Mouse (Mus musculus) gastrocnemius, postnatal 14 days (tissue): ENCODE results near the gene Scn4a. TPM values are rescaled to one million over a fixed set of nuclear protein-coding genes. Genes with fewer than 3 reads are reported as not detected.
"Not testable (repeated sequence)": the region's sequence is repeated elsewhere in the genome, so short reads cannot be mapped to it uniquely, and the experiment has no call there.

Experiments
- DNase-seq: peaks from one replicate; pipeline ENCODE4 v3.0.0; 2021; ENCODE audit warnings: mixed read lengths
- intact Hi-C: fragments of 180-260 bp; cut with DNase I; formaldehyde crosslinking; loops from one replicate; pipeline ENCODE4 v1.15.1; 2025; ENCODE audit warnings: low total_unique reads
- long read RNA-seq, 2 experiments: library from polyadenylated mRNA; stranded (forward); transcript quantifications; one replicate each; pipeline ENCODE4 v2.0.0; 2021
- total RNA-seq, 2 experiments: library from RNA; stranded (reverse); gene quantifications; 2 replicates each; pipeline ENCODE4 v1.2.3; 2021

The Scn4a gene
- 100 to 1,000 TPM; 178 to 181 TPM for total RNA-seq
- long read RNA-seq, experiment 1, partial matches to known transcripts, result 11 of 57 reads
- long read RNA-seq, experiment 1, other reads (novel, unspliced or antisense), result 46 of 57 reads
- long read RNA-seq, experiment 2, full-length matches to known transcripts, result 1 of 57 reads
- long read RNA-seq, experiment 2, partial matches to known transcripts, result 12 of 57 reads
- long read RNA-seq, experiment 2, other reads (novel, unspliced or antisense), result 44 of 57 reads

DNA sequence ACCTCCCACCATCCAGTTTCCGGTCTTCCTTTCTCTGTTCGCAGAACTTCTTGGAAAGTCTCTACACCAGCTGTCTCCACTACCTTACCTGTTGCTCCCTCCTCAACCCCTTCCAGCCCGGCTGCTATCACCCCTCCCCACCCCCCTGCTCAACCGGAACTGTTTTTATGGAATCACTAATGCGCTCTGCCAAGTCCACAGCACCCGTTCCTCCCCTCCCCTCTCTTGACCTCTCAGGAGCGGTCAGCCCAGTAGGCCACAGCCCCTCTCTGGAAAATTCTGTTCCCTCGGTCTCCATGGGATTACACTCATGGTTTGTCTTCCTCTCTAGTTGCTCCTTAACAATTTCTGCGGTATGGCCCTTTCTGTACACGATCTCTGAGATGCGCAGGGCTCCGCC, at the start of gene Scn4a:
TSS of gene Scn4a (minus strand) at position 101 of the 400 bp plus-strand sequence.
- DNase-seq, result no peak
- intact Hi-C loops, result no loop called here

DNA sequence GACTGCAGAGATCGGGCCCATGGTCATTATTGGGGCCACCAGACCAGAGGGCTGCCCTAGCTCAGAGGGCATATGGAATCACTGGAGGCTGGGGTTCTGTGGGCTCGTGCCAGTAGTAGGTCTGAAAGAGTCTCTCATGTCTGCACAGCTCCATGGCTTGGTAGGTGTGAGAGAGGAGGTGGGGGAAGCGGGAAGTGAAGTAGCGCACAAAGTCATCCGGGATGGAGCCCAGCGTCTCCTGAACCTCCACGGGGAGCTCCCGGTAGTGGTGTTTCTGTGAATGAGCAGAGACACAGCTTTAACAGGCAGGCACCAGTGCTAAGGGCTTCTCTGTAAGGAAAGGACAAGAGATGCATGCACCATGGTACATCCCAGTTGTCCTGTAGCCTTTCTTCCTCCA, 45.4 kb upstream of the Scn4a start:
- DNase-seq, result no peak
- intact Hi-C loops, result no loop called here

DNA sequence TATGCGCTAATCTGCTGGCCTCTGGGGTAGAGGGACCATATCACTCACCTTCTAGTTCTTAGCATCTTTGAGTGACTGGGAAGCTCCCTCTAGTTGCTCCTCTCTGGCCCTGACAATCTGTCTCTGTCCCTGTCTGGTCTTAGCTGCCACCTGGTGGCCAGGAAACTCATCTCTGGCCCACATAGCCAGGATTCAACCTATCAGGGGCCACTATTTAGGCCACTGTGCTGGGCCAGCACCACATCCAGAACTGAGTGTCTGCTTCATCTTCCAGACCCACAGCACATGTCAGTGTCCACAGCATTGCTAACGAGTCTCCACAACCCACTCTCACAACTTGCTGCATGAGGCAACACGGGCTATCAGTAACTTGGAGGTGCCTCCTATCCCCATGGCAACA, 44.6 kb upstream of the Scn4a start:
- intact Hi-C loops, result no loop called here
- DNase-seq, result no peak

DNA sequence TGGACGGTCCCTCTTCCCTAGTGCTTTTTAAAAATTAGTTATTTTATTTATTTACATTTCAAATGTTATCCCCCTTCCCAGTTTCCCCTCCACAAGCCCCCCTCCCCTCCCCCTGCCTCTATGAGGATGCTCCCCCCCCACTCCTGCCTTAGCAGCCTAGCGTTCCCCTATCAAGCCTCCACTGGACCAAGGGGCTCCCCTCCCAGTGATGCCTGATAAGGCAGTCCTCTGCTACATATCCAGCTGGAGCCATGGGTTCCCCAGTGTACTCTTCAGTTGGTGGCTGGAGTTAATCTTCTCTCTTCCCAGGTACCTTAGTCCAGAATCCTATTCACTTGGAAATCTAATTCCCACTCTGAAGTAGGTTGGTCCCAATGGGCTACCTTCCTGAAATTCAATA, 41.0 kb upstream of the Scn4a start:
- intact Hi-C loops, result loop anchor here (5.0 kb wide), 1 partner anchor 92 kb away; the partner anchor contains the start of gene Gh

DNA sequence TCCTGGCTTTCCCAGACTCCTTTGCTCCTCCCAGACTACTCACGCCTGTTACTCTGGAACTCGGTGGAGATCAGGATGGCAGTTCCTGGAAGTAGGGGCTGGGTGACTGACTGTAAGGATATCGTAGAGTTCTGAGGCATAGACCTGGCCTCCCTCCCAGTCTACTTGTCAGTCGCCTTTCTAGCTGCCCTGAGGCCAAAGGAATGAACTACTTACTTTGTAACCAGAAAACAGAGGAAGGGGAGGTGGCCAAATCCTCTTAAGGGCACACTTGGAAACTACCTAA, 40.2 kb upstream of the Scn4a start:
- intact Hi-C loops, result loop anchor here (5.0 kb wide), 1 partner anchor 91 kb away; the partner anchor contains the start of gene Gh
- DNase-seq, result no peak

More for the DNA sequence above, 41.0 kb upstream of the Scn4a start:
- DNase-seq, result not testable (repeated sequence)

DNA sequence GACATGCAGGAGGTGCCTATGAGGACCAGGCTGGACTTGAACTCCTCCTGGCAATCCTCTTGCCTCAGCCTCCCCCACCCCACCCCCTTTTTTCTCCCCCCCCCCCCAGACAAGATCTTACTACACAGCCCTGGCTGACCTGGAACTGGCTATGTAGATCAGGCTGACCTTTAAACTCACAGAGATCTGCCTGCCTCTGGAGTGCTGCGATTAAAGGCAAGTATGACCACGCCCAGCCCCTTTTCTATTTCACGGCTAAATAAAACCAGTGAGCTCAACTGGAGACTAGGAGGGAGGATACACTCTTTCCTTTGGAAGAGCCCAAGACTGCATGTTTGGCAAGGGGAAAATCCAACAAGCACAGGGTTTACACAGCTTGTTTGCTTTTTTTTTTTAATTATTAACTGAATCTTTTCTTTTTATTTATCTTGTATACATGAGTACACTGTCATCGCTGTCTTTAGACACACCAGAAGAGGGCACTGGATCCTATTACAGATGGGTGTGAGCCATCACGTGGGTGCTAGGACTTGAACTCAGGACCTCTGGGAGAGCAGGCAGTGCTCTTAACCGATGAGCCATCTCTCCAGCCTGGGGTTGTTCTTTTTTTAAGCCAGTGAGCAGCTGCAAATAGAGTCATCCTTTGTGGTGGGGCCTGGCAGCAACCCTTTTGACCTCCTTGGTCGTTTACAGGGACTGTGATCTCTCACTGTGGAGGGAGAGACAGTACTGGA, 39.7 kb upstream of the Scn4a start:
- DNase-seq, result no peak
- intact Hi-C loops, result loop anchor here (5.0 kb wide), 1 partner anchor 90 kb away; the partner anchor contains the start of gene Gh

DNA sequence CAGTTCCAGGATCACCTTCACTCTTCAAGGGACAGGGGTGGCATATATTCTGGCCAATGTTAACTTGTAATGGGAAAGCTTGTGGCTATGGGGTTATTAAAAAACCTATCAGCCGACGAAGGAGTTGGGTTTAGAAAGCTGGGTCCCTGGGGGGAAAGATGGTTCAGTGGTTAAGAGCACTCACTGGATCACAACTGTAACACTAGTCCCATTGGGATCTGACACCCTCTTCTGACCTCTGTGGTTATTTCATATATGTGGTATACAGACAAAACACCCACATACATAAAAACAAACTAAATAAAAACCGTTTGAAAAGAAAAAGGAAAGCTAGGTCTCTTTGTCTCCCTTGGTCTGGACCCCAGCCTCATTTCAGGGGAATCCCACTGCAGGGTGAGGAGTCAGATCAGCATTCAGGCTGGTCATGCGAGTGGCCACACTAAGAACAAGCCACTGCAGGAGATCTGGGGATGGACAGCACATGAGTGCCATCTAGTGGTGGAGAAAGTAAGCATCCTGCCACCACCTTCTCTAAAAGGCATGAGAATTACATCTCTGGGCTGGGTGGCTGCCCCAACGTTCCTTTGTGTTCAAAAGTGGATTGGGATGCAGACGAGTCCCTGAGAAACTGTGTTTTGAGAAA, 38.6 kb upstream of the Scn4a start:
- intact Hi-C loops, result loop anchor here (5.0 kb wide), 1 partner anchor 89 kb away; the partner anchor contains the start of gene Gh
- DNase-seq, result peak; percentile 60

DNA sequence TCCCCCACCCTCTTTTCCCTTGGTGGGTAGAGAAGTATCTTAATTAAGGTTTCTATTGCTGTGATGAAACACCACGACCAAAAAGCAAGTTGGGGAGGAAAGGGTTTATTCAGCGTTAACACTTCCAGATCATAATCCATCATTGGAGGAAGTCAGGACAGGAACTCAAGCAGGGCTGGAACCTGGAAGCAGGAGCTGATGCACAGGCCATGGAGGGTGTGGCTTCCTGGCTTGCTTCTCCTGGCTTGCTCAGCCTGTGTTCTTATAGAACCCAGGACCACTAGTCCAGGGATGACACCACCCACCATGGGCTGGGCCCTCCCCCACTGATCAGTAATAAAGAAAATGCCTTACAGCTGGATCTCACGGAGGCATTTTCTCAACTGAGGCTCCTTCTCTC, 37.7 kb upstream of the Scn4a start:
- intact Hi-C loops, result loop anchor here (5.0 kb wide), 1 partner anchor 88 kb away; the partner anchor contains the start of gene Gh
- no peak for DNase-seq

DNA sequence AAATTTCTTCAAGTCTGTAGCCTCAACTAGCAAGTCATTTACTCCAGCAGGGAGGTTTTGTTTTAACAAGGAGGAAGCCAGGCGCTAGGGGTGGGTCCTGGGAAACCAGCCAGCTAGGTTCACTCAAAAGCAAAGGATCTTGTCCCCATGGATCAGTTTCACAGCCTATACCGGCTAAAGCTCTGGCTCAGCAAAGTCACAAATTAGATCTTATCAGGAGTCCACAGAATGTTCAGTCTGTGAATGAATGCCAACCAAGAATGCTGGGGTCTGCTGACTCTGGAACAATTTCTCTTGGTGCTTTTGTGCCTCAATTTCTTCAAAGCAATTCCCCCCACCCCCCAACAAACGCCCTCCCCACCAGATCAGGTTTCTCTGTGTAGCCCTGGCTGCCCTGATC, 36.5 kb upstream of the Scn4a start:
- no peak for DNase-seq
- intact Hi-C loops, result loop anchor here (5.0 kb wide), 1 partner anchor 87 kb away; the partner anchor contains the start of gene Gh

DNA sequence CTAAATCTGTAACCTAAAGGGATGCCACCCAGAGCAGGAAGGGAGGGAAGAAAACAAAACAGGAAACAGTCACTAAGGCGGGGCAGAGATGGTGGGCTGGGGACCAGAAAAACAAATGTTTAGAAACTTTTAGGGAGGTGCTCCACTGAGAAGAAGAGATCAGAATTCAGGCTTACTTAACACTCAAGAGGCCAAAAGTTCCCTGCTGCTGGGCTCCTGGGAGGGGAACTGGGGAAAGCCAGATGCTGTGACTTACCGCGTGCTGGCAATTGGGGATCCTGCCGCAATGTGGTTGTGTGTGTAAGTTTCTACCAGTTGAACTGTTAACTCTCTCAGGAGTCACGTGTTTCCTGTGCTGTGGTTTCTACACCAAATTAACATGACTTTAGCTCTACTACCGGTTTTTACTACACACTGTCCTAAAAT, 34.7 kb upstream of the Scn4a start, which contains the start of gene Icam2:
TSS of gene Icam2 (minus strand) at position 285 of the 426 bp plus-strand sequence.
- intact Hi-C loops, result no loop called here
- no peak for DNase-seq

DNA sequence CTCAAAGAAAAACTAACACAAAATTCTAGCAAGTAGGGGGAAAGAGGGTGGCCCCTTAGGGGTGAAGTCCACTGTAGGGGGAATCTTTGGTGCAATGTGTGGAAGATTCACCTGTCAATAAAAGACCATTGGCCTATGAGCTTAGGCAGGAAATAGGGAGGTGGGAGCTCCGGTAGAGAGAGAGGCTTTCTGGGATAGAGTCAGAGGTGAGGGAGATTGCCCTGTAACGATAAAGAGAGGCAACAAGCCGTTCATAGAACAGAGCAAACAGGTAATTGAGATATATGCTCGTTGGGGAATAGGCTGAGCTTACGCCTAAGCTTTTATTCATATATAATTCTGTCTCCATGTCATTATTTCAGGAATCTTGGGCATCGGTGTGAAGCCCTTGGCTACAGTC, 33.9 kb upstream of the Scn4a start:
- intact Hi-C loops, result no loop called here
- no peak for DNase-seq

DNA sequence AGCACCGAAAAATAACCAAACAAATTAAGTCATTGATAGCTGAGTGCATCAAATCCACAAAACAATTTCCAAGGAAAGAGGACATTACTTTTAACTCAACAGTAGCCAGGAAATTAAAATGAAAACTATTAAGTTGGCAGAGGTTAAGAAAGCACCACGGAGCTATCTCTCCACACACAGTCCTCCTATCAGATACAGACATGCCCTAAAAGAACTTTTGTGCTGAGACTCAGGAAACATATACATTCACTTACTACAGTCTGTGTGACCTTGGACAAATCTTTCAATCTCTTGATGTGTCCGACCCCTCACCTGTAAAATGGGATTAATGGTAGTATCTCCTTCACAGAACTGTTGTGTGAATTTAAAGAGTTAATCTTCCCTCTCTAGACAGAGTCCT, 33.3 kb upstream of the Scn4a start:
- DNase-seq, result no peak
- intact Hi-C loops, result no loop called here

DNA sequence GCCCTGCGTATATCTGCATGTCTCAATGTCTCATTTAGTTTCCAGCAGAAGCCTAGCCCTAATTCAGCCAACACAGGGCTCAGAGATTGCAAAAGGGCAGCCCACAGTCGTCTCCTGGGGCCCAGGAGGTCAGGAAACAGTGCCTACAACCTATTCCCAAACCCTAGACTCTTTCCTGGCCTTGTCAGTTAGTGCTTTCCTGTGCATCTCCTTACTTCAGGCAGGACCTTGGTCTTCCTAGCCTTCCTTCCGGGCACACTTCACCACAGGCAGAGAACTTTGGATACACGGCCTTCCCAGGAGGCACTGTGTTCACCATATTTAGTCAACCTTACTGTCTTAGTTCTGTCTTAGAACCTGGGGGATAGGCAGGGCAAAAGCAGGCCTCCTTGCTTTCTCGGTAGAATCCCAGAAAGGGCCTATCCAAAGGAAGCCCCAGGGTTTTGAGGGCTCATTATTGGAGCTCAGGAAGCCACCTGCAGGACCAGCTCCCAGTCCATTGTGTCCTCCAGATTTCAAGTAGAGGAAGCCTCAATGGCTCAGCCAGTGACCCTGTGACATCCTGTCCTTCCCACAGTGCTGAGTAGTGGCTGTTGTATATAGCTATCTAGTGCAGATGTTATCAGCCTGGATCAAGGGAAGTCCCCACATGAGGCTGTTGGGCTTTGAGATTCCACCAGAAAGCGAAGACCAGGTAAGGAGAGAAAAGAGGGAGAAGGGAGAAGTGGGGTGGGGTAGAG, 30.1 kb upstream of the Scn4a start:
- DNase-seq, result no peak
- intact Hi-C loops, result no loop called here

DNA sequence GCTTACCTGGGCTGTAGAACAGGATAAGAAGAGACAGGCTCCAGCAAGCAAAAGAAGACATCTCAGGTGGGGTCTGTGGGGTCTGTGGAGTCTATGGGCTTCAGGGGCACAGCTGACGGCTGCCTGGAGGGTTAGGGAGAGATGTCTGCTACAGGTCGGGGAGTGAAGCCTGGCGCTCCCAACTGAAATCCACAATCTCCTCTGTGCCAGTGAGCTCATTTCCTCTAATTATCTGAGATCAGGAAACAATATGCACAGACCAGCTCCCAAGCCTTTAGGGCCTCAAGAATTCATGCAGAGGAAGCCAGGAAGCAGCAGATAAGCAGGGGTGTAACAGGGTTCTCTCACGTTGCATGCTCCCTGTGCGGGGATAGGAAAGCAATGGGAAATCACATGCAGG, 29.3 kb upstream of the Scn4a start:
- intact Hi-C loops, result no loop called here
- no peak for DNase-seq

DNA sequence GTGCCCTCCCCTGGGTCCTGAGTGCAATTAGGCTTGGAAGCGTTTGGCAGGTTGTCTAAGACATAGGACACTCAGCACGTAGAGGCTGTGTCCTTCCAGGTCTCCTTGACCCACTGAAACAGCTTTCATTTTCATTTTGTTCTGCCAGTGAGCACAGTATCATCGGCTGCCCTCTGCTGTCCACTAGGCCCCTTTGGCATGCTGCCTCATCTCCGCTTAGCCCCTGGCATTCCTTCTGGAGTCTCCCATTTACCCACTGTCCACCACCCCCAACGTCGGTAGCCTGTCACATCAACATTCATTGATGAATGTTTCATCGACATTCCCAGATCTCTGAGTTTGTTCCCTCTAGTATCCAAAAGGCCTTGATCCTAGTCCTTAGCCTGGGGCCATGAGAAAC, 28.8 kb upstream of the Scn4a start:
- intact Hi-C loops, result no loop called here
- no peak for DNase-seq

DNA sequence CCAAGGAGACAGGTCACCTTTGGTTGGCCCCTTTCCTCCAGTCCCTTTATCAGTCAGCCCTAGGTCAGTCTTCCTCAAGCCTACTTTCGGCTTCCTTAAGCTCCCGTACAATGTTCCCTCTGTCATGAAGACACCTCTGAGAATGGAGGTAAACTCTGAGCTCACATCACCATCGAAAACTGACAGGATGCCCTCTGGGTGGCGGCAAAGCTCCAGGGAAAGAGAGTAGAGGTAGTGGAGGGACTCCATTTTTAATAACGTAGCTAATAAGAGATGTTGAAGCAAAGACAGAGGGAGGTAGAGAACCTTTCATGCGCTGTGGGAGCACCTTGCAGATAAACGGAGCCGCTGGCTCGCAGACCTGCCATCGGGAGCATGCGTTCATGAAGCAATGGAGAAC, 27.9 kb upstream of the Scn4a start:
- intact Hi-C loops, result no loop called here
- DNase-seq, result no peak

DNA sequence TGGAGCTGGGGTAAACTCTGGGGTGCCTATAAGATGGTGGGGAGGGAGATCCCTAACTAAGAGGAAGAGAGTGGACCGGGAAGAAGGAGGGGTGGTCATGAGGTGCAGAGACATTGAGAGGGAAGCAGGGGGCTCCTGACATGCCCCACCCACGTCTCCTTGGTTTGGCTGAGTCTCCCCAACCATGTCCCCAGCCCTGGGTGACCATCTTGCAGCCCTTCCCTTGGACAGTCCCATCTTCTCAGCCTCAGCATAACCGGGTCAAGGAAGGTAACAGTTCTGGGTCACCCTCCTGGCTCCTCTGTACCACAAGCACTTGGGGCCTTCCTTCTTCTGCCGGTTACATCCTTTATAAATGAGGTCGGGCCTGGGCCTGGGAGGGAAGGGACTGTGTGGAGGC, 21.9 kb upstream of the Scn4a start:
- no peak for DNase-seq
- intact Hi-C loops, result no loop called here

DNA sequence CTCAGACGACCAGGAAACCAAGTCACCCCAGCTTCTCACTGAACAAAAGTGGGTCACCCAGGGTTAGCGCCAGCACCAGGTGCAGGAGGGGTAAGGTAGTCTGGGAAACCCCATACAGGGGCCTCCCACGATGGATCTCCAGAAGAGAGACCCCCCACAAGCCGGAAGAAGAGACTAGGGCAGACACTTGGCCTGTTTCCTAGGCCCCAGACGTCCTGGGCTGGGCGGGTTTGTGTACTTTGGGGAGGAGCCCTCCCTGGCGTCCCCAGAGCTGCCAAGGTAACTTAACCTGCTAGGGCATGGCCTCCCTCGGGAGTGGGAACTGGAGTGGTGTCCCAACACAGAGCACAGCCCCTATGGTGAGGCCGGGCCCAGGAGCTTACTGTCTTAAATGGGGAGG, 21.5 kb upstream of the Scn4a start:
- no peak for DNase-seq
- intact Hi-C loops, result no loop called here

DNA sequence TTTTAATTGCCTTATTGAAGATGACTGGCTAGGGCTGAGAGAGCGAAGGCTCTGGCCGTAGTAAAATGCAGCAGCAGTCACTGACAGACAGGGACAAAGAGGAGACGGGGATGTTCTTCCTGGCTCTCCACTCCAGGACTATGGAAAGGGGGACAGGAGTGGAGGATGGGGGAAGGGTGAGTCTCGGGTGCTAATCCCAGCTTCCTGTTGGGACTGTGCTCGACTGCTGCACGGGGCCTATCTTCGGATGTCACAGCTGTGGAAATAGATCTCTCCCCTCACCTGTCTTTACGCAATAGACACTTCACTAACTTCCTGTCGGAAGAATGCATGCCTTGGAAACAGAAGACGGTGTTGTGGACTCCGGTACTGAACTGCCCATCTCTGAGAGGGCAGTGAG, 20.9 kb upstream of the Scn4a start:
- no peak for DNase-seq
- intact Hi-C loops, result no loop called here

DNA sequence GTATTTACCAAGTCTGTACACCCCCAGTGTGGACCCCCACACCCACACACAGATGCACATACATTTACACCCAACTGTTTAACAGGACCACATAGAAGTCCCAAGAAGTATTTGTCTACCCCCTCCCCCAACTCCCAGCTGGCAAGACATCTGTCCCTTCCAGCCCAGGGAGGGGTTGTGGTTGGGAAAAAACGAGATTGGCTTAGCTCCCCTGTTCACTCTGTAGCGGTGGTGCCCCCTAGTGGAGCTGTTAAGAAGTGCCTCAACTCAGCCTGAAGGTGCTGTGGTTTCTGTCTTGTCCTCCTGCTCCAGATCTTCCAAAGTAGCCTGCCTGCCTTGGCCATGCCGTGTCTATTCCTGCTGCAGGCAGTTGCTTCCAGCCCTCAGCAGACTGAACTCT, 13.2 kb upstream of the Scn4a start:
- intact Hi-C loops, result loop anchor here (2.0 kb wide), 1 partner anchor 64 kb away; no protein-coding TSS in a partner anchor
- DNase-seq, result peak; percentile 85
